Mouse (Mus musculus) forebrain, embryonic 16.5 days (tissue): ENCODE measurements at regions not wholly inside any gene's neighbourhood (a gene's known extent, or its start where the extent isn't known, plus 50 kb on each side); places are given as distances from the start of the nearest gene placed in this dataset.

Source experiments
- ATAC-seq: fragments of 200-750 bp; cut with Nextera tagmentation; 2 replicates; pipeline ENCODE4 v1.8.0; 2017; ENCODE audit warnings: mild to moderate bottlenecking, moderate library complexity
- H3K27ac ChIP-seq: fragments of 300-500 bp; sonication (generic); 2 replicates; pipeline ENCODE4 v1.5.1; 2014; ENCODE audit warnings: low read length, control low read depth
- H3K27me3 ChIP-seq: fragments of 300-500 bp; sonication (generic); replicated peaks from 2 replicates; pipeline ENCODE4 v1.6.1; 2014; ENCODE audit warnings: low read length; ENCODE audit not compliant: control insufficient read depth, insufficient read depth
- H3K36me3 ChIP-seq: fragments of 300-500 bp; sonication (generic); 2 replicates; pipeline ENCODE4 v1.6.1; 2014; ENCODE audit not compliant: control insufficient read depth, insufficient read depth
- H3K4me1 ChIP-seq: fragments of 300-500 bp; sonication (generic); replicated peaks from 2 replicates; pipeline ENCODE4 v1.6.1; 2014; ENCODE audit warnings: low read length; ENCODE audit not compliant: control insufficient read depth, insufficient read depth
- H3K4me2 ChIP-seq: fragments of 300-500 bp; sonication (generic); 2 replicates; pipeline ENCODE4 v1.6.1; 2014; ENCODE audit warnings: mild to moderate bottlenecking, low read length, control low read depth
- H3K4me3 ChIP-seq: fragments of 300-500 bp; sonication (generic); replicated peaks from 2 replicates; pipeline ENCODE4 v1.5.1; 2014; ENCODE audit warnings: mild to moderate bottlenecking, low read length, control low read depth
- H3K9ac ChIP-seq: fragments of 300-500 bp; sonication (generic); replicated peaks from 2 replicates; pipeline ENCODE4 v1.6.1; 2014; ENCODE audit warnings: low read depth, low read length, control low read depth
- H3K9me3 ChIP-seq: fragments of 300-500 bp; sonication (generic); 2 replicates; pipeline ENCODE4 v1.6.1; 2016; ENCODE audit warnings: low read length; ENCODE audit not compliant: control insufficient read depth
- WGBS: fragments of 180-500 bp; shearing (Covaris S2); extraction: QIAGEN DNeasy Blood & Tissue Kit; methylation state at CpG from one replicate; pipeline ENCODE4 v1.1.7; 2014; 5-methylcytosine and 5-hydroxymethylcytosine counted together

DNA sequence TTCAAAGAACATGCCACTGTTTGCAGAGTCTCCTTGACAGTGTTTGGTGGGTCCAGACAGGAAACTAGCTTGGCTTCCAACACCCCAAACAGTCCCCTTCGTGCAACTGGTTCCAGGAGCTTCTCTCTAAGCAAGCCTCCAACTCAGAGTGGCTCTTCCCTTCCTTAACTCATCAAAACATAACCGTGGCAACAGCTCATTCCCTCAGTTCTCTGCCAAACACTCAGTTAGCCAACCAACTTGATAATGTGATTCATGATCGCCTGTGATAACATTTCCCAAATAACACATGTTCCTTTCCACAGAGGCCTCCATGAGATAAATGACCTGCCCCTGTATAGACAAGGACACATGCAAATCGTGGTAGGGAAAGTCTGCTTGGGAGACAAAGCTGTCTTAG is 95.9 kb upstream of the Cacna2d3 start:
- WGBS = 73% methylated on average over 4 of the region's 4 CpGs

DNA sequence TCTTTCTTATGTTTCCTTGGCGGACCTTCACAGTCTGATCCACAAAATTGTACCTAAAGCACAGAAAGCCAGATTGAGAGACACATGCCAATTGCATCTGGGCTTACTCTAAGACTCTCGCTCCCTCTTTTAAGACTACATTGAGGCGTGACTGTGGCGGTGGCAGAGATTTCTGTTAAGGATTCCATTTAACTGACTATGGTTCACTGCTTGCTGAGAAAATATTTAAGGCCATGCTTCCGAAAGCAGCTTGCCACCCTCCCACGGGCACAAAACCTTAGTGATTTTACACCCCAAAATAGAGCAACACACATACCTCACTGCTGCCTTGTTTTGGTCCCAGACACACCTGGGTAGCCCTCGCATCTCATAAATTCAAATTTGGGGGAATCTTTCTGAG is 96.6 kb upstream of the Cacna2d3 start:
- no peak overlapping the region for H3K4me2 ChIP-seq
- no peak overlapping the region for H3K9ac ChIP-seq
- no peak overlapping the region for H3K27ac ChIP-seq
- no peaks in the 10 kb centered on the region for H3K36me3 ChIP-seq
- no peaks in the 10 kb centered on the region for H3K9me3 ChIP-seq
- ATAC-seq = no peak
- H3K4me1 ChIP-seq = no peaks in the 10 kb centered on the region
- 83% methylated on average over 7 of the region's 7 CpGs for WGBS
- H3K27me3 ChIP-seq = no peaks in the 10 kb centered on the region
- no peak overlapping the region for H3K4me3 ChIP-seq

More for the DNA sequence above, 95.9 kb upstream of the Cacna2d3 start:
- Histone ChIP-seq H3K9ac (no peak overlapping the region), H3K9me3 (no peaks in the 10 kb centered on the region), H3K27me3 (no peaks in the 10 kb centered on the region), H3K36me3 (no peaks in the 10 kb centered on the region), H3K4me3 (no peak overlapping the region), H3K27ac (no peak overlapping the region), H3K4me2 (no peak overlapping the region), H3K4me1 (no peaks in the 10 kb centered on the region)
- no peak for ATAC-seq

DNA sequence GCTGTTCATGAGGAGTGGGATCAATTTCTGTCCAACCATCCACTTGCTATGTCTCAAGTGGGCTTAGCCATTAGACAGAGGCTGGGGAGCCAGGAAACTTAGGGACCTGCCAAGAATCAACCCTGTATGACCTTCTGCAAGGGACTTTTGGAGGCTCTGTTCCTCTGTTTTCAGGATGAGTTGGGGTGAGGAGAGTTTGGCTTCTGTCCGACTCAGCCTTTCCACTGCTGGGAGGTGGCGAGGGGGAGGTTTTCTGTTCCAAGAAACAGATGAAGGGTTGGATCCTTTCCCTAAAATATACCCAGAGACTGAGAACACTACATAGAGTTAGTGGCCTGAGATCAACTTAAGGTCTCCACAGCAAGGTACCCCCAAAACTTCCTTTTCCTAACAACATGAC is 97.1 kb upstream of the Cacna2d3 start:
- H3K27ac ChIP-seq = no peak overlapping the region
- H3K9ac ChIP-seq = no peak overlapping the region
- no peaks in the 10 kb centered on the region for H3K9me3 ChIP-seq
- no peak for ATAC-seq
- no peak overlapping the region for H3K4me2 ChIP-seq
- H3K27me3 ChIP-seq = no peaks in the 10 kb centered on the region
- no peaks in the 10 kb centered on the region for H3K4me1 ChIP-seq
- 87% methylated on average over 2 of the region's 2 CpGs for WGBS
- H3K4me3 ChIP-seq = no peak overlapping the region
- H3K36me3 ChIP-seq = no peaks in the 10 kb centered on the region

DNA sequence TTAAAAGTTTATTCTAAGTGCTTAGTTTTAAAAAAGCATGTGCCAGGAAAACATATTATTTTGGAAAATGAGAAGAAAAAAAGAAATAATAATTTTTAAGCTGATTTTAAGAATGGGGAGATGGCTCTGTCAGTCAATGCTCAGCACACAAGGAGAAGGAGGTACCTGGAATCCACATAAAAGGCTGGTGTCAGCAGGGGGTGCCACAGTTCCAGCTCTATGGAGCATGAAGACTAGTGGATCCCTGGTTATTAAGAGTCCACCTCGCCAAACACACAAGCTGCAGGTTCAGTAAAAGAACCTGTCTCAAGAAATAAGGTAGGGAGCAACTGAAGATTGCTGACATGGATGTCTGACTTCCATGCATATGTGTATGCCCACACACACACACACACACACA is 115.4 kb upstream of the Cacna2d3 start:
- Histone ChIP-seq H3K4me3 (no peak overlapping the region), H3K27me3 (no peaks in the 10 kb centered on the region), H3K4me2 (no peak overlapping the region), H3K9ac (no peak overlapping the region), H3K36me3 (no peaks in the 10 kb centered on the region), H3K4me1 (no peaks in the 10 kb centered on the region), H3K9me3 (no peaks in the 10 kb centered on the region), H3K27ac (no peak overlapping the region)
- 41% methylated on average over 1 of the region's 1 CpGs for WGBS
- no peak for ATAC-seq

DNA sequence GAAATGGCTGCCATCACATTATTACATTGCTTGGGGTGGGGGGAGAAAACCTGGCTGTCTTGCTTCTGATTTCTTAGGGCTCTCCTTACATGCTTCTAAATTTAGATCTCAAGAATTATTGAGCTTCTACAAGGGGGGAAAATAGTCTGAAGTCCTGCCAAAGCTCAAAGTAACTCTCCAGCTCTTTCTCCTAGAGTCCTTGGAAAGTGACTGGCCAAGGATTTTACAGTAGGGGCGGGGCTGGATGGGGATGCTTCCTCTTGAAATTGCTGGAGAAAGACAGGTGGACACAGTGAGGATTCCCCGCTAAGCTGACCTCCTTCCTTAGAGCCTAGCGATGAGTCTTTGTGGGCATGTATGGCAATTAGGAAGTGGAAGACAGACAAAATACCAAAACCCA is 117.9 kb upstream of the Cacna2d3 start:
- Histone ChIP-seq H3K36me3 (no peaks in the 10 kb centered on the region), H3K4me1 (no peaks in the 10 kb centered on the region), H3K4me2 (no peak overlapping the region), H3K4me3 (no peak overlapping the region), H3K9ac (no peak overlapping the region), H3K27ac (no peak overlapping the region), H3K27me3 (no peaks in the 10 kb centered on the region), H3K9me3 (no peaks in the 10 kb centered on the region)
- 91% methylated on average over 3 of the region's 3 CpGs for WGBS
- no peak for ATAC-seq

DNA sequence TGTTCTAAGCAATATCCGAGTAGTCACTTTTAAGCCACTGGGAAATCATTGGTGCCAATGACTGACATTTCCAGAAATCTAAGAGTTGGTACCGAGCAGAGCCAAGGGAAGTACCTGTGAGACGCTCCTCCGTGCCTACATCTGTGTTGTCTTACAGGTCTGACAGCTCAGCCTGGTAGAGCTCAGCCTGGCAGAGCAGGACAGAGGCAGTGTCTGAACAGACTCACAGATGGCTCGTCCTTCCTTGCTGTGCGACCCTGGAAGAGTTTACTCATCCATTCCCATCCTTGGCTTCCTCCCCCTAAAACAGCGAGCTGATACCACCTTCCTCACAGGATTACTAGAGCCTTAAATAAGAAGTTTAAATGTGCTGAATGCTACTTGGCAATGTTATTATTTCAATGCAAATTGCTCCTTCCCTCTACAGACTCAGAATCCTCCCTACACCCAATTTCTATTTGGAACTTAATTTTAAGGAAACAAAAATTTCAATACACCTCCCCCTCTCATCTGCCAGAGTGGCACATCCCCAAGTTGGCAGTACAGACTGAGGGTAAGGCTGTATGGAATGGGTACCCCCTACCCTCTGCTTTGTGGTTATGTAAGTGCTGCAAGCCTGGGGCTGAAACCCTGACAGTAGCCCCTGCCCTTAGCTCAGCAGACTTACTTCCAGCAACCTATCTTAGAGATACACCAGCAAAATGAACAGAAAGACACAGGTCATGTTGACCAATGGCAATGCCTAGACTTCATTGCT is 119.9 kb upstream of the Cacna2d3 start:
- no peak for ATAC-seq
- Histone ChIP-seq H3K27me3 (no peaks in the 10 kb centered on the region), H3K9me3 (no peaks in the 10 kb centered on the region), H3K4me3 (no peak overlapping the region), H3K27ac (no peak overlapping the region), H3K4me2 (no peak overlapping the region), H3K9ac (no peak overlapping the region), H3K4me1 (no peaks in the 10 kb centered on the region), H3K36me3 (no peaks in the 10 kb centered on the region)
- 72% methylated on average over 7 of the region's 7 CpGs for WGBS

DNA sequence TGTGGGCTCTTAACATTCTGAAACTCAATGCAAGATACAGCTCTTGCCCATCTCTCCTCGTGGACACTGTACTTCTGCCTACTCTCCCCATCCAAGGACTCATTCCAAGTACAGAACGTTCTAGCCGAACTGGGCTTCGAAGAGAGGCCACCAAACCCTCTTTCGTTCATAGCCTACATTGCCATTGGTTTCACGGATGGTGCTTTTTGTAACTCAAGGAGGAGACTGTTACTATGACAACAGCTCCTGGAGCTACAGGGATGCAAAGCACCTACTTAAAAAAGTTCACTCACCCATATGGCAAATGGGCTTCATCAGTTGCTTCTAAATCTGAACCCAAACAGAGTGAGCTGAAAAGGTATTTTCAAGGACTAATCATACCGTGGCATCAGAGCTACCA is 120.4 kb upstream of the Selenok start:
- Histone ChIP-seq H3K36me3 (no peaks in the 10 kb centered on the region), H3K4me1 (0 out of 2 replicates have a peak, but pooled peaks cover 2% of the 10 kb centered on the region), H3K9me3 (no peaks in the 10 kb centered on the region), H3K4me2 (no peak overlapping the region), H3K9ac (no peak overlapping the region), H3K27ac (no peak overlapping the region), H3K4me3 (no peak overlapping the region), H3K27me3 (no peaks in the 10 kb centered on the region)
- ATAC-seq = no peak
- 63% methylated on average over 7 of the region's 7 CpGs for WGBS

DNA sequence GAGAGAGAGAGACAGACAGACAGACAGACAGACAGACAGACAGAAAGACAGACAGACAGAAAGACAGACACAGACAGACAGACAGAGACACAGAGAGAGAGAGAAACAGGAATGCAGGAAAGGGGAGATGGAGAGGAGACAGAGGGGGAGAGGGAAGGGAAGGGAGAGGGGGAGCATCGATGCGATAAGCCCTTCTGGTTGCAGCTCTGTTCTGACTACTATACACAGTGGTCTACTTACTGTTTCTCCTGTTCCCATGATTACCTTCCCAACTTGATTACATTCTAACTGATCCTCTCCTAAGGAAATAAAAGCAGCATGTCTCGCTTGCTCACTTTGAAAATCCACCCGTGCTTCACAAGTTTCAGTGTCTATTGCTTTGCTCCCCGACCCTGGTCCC is 116.8 kb upstream of the Selenok start:
- 0 out of 2 replicates have a peak, but pooled peaks cover 2% of the 10 kb centered on the region for H3K4me1 ChIP-seq
- no peak overlapping the region for H3K9ac ChIP-seq
- no peaks in the 10 kb centered on the region for H3K36me3 ChIP-seq
- 78% methylated on average over 5 of the region's 5 CpGs for WGBS
- no peaks in the 10 kb centered on the region for H3K27me3 ChIP-seq
- H3K4me2 ChIP-seq = no peak overlapping the region
- H3K4me3 ChIP-seq = no peak overlapping the region
- H3K27ac ChIP-seq = no peak overlapping the region
- no peak for ATAC-seq
- H3K9me3 ChIP-seq = no peaks in the 10 kb centered on the region

DNA sequence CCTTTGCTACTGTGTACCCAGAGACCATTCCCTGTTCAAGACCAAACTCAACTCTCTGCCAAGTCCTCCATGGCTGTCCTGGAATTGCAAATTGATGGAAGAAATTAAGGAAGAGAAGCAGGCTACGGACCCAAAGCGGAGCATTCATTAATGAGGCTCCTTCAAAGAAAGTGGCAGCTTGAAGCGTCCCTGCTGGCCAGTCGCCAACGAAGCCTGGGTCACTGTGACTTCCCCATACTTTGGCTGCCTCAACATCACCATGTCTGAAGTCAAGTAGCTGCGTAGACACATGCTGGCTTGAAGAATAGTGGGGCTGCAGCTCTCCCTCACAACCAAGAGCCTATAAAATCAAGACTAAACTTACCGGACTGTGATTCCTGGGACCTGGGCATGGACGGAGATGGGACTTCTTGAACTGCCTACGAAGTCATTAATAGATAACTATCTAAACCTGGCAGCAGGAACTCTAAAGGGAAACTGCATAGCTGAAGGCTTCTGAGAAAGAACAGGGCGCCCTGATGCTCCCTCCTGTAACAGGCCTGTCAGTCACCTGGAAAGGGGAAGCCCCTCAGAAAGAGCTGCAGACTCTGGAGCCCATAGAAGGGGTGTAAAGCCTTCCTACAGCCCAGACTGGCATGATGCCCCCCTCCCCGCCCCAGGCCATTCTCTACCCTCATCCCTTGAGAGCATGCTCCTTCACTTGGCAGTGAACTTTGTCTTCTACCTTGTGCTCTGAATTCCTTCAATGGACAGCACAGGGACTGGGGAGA is 116.0 kb upstream of the Selenok start:
- no peak overlapping the region for H3K4me3 ChIP-seq
- H3K4me1 ChIP-seq = 0 out of 2 replicates have a peak, but pooled peaks cover 2% of the 10 kb centered on the region
- H3K36me3 ChIP-seq = no peaks in the 10 kb centered on the region
- no peak overlapping the region for H3K27ac ChIP-seq
- 62% methylated on average over 11 of the region's 11 CpGs for WGBS
- no peaks in the 10 kb centered on the region for H3K9me3 ChIP-seq
- no peaks in the 10 kb centered on the region for H3K27me3 ChIP-seq
- ATAC-seq = no peak
- H3K4me2 ChIP-seq = no peak overlapping the region
- no peak overlapping the region for H3K9ac ChIP-seq
